Mouse (Mus musculus) cerebellum, adult 9-10 months (tissue): ENCODE results near the gene Syncrip.
A peak's percentile ranks its signal among the peaks of the same experiment; 100 is the strongest.

ENCODE experiments used
- DNase-seq: peaks from one replicate; pipeline ENCODE4 v3.0.0; 2022

Gene Syncrip

DNA sequence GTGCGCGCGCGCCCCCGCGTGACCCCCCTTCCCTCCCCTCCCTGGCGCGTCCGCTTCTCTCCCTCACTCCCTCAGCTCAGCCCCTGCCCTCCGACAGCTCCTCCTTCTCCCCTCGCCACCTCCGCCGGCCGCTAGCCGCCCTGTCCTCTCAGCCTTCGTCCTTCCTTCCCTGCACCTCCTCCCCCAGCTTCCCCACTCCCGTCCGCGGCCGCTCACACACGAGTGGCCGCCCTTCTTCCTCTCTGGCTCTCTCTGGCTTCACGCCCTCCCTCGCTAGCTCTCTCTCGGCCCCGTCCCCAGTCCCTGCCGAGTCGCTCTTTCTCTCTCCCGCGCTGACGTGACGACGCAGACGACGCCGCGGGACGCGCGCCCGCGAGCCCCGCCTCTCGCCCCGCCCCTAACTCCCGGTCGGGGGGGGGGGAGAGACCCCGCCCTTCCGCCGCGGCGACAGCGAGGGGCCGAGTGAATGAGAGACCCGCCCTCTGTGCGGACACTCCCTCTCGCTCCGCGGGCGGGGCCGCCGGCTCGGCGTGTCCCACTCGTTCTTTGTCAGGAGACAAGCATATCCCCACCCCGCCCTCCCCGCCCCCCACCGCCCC lies at the start of gene Syncrip:
Gene Syncrip, minus strand, starts transcription at position 345 of the 599 bp plus-strand sequence.
- peak; percentile 93 for DNase-seq

DNA sequence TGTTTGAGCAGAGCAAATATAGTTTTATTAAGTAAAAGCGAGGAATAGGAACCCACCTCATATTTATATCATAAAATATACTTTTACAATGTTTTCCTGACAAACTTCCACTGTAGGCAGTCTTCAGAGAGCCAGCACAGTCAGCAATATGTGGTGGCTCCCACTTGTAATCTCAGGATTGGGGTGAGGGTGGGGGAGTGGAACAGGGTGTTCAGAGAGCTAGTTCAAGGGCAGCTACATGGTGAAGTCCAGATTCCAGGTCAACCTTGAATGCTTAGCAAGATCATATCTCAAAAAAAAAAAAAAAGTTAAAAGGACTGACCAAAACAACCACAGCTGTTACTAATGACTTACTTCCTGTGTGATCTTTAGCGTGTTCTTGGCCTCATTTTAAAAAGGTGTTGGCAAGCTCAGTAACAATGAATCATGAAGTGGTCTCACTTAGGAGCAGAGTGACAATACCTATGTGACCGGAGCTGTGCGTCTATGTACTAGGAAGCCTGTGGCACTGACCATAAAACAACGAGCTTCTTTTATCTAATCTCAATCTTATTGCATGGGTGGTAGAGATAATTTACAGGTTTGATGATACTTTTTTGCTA lies 47.7 kb upstream of the Syncrip start:
- DNase-seq = no peak

DNA sequence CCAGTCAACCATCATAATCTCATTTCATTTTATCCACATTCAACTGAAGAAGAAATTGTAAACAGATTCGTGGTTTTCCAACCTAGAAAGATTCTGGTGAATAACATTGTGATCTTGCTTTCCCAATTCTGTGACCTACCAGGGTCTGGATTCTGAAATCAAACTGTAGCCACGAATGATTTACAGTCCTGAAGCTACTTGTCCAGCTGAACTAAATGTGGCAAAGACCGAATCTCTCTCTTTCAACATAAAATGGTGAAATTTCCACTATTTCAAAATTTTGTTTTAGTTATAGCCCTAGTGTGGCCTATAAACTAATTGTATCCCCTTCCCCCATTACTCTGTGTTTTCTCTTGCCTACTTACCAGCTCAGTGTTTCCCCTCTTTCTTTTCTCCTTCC lies 47.2 kb upstream of the Syncrip start:
- no peak for DNase-seq

DNA sequence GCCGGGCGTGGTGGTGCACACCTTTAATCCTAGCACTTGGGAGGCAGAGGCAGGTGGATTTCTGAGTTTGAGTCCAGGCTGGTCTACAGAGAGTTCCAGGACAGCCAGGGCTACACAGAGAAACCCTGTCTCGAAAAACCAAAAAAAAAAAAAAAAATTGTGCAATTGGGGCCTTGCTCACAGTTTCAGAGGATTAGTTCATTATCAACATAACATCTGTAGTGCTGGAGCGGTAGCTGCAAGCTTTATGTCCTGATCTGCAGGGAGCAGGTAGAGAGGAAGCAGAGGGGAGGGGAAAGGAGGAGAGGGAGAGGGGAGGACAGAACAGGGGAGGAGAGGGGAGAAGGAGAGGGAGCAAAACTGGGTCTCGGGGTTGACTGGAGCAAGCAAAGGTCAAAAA lies 46.4 kb upstream of the Syncrip start:
- no peak for DNase-seq

DNA sequence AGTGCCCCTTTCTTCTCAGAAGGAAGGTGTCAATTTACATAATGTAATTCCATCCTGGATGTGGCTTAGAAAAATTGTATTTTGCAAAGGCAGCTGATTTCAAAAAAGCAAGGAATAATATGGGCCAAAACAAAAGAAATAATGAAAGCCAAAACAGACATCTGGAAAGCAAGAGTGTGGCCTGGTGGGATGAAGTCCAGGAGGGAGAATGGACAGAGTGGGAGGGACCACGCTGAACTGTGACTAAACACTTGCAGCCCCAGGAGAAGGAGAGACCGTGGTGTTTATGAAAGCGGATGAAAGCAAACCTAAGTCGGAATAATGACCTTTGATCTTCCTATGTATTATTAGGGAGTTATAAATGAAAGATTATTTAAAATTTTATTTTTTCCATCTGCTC lies 45.6 kb upstream of the Syncrip start:
- no peak for DNase-seq

DNA sequence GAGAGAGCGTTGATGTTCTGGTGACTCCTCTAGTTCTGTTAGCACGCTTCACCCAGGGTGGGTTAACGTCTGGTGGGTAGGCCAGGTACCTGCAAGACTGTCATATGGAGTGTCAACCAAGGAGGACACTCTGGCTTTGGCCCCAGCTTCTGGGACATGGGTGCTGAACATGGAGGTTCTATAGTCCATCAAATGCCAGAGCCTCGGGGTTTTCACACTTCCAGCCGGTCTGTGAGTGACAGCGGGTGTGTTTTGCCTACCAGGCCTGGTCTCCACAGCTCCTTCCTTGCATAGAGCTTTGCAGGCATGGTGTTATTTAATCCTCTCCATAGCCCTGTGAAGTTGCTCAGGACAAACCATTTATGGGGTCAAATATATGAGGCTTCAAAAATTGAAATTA lies 43.0 kb upstream of the Syncrip start:
- DNase-seq = no peak

DNA sequence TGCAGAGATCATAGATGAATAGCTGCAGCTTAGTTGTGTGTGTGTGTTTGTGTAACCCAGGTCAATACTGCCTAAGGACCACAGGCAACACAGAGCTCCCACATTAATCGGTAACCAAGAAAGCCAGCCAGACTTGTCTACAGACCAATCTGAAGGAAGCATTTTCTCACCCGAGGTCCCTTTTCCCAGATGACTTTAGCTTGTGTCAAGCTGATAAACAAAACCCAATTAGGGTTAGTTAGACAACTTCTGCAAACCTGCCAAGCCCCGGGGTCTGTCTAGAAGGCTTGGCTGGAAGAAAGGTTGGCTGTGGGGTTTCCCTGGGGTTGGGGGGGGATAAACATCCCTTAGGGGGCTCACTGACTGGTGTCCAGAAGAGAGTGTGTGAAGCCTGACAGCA lies 42.4 kb upstream of the Syncrip start:
- DNase-seq = no peak

DNA sequence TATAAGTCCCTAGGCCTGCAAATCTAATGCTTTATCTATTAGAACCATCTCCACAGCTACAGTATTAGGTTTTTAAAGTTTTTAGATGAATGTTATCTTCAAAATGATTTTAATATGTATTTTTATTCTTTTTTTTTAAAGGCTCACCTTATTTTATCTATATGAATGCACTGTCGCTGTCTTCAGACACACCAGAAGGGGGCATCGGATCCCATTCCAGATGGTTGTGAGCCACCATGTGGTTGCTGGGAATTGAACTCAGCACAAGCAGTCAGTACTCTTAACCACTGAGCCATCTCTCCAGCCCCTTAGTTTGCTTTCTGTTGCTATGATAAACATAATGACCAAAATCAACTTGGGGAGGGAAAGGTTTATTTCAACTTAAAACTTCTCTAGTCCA lies 42.0 kb upstream of the Syncrip start:
- DNase-seq = no peak

DNA sequence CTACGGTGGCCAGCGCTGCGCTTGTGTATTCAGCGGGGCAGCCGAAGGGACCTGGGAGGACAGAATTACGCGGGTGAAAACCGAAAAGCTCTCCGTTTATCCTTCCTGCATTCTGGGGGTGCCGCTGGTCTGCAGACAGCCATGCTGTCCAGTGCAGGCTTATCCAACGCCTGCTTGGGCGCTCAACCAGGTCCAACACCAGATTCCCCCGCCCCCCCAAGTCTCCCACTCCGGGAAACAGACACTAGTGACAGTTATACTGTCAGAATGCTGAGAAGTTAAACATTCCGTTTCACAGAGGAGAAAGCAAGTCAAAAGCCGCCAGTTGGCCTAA lies 40.9 kb upstream of the Syncrip start:
- no peak for DNase-seq

DNA sequence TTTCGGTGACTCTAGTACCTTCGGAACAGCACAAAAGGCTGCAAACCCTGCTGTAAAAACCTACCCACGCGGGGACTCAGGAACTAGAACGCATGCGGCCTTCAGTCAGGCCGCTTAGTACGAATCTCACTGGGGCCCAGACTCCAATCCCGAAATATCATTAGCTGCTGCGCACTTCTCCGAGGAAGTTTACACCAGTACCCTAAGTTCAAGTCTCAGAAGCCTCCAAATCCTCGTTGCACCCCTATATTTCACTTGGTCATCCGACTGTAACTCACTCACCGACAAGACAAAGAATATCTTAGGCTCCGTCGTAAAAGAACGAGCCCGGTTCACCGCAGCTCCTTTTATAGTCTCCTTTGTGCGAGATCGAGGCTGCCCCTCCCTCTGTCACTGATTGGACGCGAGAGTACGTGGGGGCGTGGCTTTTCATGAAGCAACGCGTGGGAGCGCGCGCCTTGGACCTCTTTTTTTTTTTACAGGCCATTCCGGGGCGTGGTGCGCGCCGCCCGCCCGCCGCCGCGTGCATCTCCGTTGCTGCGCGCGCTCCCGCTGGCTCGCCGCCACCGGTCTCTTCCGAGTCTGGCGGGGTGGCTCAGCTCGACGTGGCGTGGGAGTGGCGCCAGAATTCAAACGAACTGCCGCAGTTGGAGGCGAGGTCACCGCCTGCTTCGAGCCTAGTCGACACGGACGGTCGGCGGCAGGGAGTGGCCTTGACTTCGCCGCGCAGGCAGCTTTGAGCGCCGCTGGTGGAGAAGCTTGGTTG lies 40.4 kb upstream of the Syncrip start:
- peak; percentile 97 for DNase-seq

DNA sequence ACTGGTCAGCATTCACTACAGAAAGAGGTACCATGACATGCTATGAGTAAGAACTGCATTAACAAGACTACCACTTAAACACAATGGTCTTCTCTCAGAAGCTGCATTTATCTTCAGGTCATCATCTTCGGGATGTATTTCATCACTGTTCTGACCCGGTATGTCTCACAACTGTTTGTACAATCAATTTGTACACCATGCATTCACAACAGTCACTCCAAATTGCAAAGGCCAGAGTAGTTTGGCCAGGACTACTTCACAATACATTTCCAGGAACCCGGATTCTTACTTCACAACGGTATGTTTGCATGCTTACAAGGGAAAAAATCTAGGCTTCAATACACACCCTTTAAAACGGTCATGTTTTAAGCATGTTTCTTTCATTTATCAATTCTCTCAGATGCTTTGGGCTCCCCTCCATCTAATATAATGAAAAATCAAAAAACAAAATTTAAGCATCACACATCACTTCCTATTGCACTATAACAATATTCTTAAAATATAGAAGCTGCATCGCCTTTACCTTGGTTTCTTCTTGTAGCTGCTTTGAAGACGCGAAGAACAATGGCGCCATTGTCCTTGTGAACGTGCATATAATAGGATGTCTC lies 39.7 kb upstream of the Syncrip start:
- no peak for DNase-seq

DNA sequence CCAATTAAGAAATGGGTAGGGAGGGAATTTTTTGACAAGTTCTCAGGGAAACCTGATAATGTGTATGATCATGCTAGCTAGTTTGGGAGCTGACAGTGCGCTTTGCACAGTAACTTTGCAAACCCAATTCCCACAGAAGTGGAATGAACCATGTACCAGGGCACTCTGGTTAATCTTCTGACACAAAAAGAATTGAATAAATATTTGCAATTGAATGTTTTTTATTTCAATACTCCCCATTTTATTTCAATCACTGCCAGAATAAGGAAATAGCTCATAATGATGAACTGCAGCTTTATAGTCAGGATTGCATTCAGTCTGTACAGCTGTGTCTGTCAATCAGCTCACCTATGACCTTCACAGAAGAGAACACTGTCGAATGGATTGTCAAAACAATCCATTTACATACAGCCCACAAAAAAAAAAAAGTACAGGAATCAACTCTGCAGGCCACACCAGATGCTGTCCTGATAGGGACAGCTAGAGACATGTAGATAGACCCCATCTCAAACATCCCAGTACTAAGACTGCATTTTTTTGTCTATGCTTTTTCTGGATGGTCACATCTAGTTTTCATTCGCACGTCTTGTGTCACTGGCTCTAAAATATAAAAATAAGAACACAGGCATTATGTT lies 38.6 kb upstream of the Syncrip start:
- no peak for DNase-seq

DNA sequence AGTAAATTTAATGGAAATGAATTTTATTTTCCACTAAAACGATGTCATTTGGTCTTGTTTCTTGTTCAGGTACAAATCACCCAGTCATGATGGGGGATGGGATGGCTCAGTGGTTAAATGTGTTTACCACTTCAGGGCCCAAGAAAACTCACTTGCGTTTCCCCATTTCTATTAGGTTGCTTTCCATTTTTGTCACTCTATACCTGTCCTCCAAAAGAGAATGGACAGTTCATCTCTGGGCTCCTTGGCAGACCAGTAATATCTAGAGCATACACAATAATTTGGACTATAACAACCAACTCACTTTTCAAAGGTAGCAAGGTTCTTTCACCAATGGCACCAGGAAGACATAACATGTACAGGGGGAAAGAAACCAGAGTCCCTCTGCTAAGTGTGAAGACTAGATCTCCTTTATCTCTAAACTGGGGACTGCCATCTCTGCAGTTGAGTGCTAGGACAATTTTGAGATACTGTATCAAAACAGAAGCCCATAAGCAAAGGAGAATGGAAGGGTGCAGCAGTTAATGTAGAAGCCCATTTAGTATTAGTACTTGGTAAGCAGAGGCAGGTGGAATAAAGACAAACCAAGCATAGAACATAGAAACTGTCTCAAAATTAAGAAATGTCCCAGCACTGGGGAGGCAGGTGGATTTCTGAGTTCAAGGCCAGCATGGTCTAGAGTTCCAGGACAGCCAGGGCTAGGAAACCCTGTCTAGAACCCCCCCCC lies 37.9 kb upstream of the Syncrip start:
- DNase-seq = no peak

DNA sequence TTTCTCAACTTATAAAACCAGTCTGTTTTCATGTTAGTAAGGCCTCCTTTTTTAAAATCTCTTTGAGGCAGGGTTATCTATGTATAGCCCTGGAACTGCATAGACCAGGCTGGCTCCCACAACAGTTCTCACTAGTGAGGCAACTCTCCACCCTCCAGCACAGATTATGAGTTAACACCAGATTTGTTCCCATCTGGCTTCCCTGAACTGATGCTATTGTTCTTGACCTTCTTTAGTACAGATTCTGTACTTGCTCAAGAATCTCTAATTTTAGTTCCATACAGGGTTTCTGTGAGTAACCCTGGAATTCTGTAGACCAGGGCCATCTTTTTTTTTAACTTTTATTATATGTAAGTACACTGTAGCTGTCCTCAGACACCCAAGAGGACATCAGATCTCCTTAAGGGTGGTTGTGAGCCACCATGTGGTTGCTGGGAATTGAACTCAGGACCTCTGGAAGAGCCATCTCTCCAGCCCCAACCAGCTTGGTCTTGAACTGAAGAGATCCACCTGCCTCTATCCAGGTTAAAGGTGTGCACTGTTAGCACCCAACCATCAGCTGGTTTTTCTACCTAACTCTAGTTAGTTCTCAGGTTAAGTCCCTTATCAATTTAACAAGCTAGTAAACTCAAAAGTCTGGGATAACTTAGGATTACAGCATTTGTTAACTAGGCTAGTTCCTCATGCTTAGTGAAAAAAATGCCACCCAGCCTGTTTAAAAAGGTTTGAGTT lies 37.2 kb upstream of the Syncrip start:
- DNase-seq = no peak

DNA sequence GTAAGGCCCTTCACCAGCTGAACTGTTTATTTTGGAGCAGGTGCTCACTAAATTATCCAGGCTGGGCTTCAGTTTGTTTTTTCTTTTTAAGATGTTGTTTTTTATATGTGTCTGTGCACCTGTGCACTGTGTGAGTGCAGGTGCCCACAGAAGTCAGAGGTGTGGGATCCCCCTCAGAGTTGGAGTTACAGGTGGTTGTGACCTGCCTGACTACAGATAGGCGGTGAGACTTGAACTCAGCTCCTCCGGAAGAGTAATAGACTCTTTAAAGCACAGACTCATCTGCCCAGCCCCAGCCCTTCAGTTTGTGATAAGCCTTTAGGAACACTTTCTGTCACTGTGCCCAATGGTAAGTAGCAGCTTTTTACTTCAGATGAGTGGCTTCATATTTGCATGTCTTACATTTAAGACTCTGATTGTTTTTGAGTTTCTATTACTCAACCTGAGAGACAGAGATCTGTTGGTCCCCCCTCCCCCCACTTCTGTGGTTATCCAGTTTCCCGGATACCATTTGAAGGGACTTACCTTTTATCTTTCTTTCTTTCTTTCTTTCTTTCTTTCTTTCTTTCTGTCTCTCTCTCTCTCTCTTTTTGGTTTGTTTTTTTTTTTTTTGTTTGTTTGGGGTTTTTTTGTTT lies 34.1 kb upstream of the Syncrip start:
- DNase-seq = no peak

DNA sequence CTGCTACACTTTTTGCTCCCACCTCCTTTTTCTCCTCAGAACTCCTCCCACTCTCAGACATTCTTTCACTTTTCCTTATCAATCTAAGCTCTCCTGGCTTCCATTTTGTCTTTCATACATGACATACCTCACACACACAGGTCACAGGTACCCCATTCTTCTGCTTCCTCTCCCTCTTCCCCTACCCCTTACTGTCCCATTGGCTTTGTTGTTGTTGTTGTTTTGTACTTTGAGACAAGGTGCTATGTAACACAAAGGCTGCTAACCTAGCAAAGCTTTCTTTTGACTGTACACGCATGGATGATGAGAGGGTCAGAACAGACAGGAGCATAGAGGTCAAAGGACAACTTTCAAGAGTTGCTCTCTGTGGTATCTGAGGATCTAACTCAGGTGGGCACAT lies 33.2 kb upstream of the Syncrip start:
- DNase-seq = no peak

DNA sequence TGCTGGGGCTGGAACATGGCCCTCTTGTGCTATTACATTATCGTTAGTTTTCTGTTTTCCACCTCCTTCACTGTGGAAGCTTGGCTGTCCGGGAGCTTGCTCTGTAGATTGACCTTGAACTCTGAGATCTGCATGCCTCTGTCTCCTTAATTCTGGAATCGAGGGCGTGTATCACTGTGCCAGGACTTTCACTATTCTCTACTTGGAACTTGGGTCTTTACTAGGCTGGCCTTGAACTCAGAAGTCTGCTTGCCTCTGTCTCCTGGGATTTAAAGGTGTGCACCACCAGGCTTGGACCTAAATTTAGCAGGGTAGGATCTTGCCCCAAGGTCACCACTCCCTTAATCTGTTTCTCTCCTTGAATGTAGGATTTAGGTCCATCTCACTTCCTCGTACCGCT lies 19.5 kb upstream of the Syncrip start:
- no peak for DNase-seq

DNA sequence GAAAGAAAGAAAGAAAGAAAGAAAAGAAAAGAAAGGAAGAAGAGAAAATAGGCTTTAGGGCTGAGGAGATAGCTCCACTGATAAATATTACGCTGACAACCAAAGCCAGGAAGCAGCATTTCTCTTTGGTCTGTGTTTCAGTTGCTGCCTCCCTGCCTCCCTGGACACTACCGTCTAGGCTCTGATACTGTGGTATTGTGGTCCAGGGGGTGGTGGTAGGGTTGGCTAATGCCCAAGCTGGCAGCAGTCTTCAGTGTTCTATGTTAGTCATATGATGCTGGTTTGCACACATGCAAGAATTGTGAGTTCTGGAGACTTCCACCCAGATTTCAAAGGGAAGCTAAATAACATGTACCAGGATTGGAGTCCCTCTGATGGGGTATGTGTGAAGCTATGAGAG lies 17.7 kb upstream of the Syncrip start:
- DNase-seq = no peak

DNA sequence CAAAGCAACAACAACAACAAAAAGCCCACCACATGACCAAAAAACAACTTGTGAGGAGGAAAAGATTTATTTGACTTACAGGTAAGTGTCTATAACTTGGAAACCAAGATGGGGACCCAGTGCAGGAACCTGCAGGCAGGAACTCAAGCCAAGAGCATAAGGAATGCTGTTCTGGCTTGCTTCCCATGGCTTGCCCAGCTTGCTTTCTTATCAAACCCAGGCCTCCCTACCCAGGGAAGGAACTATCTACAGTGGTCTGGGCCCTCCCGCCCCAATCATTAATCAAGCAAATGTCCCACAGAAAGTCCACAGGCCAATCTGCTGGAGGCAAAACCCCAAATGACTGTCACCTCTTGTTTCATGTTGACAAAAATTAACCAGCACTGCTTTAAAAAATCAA lies 10.1 kb upstream of the Syncrip start:
- DNase-seq = no peak

DNA sequence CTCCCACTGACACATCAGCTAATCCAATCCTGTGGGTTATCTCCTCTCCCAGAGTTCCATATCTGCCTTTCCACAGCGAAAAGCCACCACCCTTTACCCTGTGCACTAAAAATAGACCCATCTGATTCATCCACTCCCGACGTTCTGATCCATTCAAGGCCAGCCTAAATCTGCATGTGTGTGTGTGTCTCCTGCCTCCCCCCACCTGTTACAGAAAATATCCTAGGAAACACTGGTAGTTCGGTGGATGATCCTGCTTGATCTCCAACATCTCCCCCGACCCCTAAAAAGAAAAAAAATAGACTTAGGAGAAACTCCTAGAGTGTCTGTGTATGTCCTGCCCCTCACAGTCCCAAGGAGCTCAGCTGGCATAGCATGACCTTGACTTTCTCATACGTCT lies 2.2 kb upstream of the Syncrip start:
- DNase-seq = no peak

DNA sequence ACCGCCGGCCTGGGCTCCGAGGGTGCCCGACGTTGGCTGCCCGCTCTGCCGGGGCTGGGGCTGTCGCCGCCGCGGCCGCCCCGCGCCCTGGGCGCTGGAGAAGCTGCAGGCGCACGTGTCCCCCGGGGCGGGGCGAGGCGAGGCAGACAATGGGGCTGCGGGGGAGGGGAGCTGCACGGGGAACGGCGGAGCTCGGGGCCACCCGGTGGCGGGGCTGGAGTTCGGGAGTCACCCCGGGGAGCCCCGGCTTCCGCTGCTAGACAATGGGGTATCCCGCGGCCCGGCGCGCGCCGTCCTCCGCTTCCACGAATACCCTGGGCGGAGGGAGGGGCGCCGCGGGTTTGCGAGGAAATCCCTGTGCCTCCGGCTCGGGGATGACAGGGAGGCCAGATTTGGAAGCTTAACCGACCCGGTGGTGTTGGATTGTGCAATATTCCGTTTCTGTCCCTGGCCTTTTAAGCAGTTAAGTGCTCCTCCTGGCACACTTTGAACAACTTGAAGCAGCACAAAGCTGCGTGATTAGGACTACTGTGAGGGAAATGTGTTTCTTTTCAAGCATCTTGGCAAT lies 539 bp upstream of the Syncrip start:
- DNase-seq = peak; percentile 88

DNA sequence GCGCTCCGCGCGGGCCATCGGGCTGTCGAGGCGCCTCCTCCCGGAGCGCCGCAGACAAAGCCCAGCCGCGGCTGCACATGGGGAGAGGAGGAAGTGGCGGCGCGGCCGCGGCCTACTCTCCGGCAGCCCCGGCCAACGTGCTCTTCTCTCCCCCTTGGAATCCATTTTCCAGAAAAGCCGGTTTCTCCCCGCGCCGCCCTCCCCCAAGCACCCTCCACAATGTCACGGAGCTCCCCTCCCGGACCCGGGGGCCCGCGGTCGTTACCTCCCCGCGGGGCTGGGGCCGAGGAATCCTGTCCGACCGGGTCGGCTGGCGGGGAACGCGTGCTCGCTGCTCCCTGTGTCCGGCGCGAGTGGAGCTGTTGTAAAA lies 598 bp downstream of the Syncrip start:
- peak; percentile 64 for DNase-seq
